Mouse (Mus musculus) hindbrain, embryonic 15.5 days (tissue): ENCODE results near the gene Rpl26. TPM values are rescaled to one million over a fixed set of nuclear protein-coding genes. Genes with fewer than 3 reads are reported as not detected.
A peak's percentile ranks its signal among the peaks of the same experiment; 100 is the strongest.

Experiments
- ATAC-seq: fragments of 200-750 bp; cut with Nextera tagmentation; 2 replicates; pipeline ENCODE4 v1.8.0; 2017; ENCODE audit warnings: low read depth, moderate number of reproducible peaks, moderate TSS enrichment; ENCODE audit not compliant: low FRiP score
- H3K27ac ChIP-seq: fragments of 300-500 bp; sonication (generic); replicated peaks from 2 replicates; pipeline ENCODE4 v1.5.1; 2015; ENCODE audit warnings: mild to moderate bottlenecking, inconsistent platforms
- H3K27me3 ChIP-seq: fragments of 300-500 bp; sonication (generic); 2 replicates; pipeline ENCODE4 v1.6.1; 2015; ENCODE audit warnings: control low read depth, inconsistent platforms
- H3K36me3 ChIP-seq: fragments of 300-500 bp; sonication (generic); 2 replicates; pipeline ENCODE4 v1.6.1; 2015; ENCODE audit warnings: control low read depth, inconsistent platforms
- H3K4me1 ChIP-seq: fragments of 300-500 bp; sonication (generic); replicated peaks from 2 replicates; pipeline ENCODE4 v1.6.1; 2015; ENCODE audit warnings: control low read depth, inconsistent platforms
- H3K4me2 ChIP-seq: fragments of 300-500 bp; sonication (generic); 2 replicates; pipeline ENCODE4 v1.6.1; 2015; ENCODE audit warnings: moderate library complexity, mild to moderate bottlenecking, inconsistent platforms
- H3K4me3 ChIP-seq: fragments of 300-500 bp; sonication (generic); 2 replicates; pipeline ENCODE4 v1.5.1; 2015; ENCODE audit warnings: mild to moderate bottlenecking, inconsistent platforms
- H3K9ac ChIP-seq: fragments of 300-500 bp; sonication (generic); 2 replicates; pipeline ENCODE4 v1.6.1; 2015; ENCODE audit warnings: inconsistent platforms
- H3K9me3 ChIP-seq: fragments of 300-500 bp; sonication (generic); 2 replicates; pipeline ENCODE4 v1.6.1; 2016; ENCODE audit warnings: control low read depth, inconsistent platforms
- WGBS: fragments of 180-500 bp; shearing (Covaris S2); methylation state at CpG from one replicate; pipeline ENCODE4 v1.1.7; 2015; 5-methylcytosine and 5-hydroxymethylcytosine counted together
- polyA plus RNA-seq: library from polyadenylated mRNA; unstranded; fragments of >200 nt; fragmentation: Nextera tagmentation; extraction: Ambion mirVana; gene quantifications from 2 replicates; pipeline ENCODE4 v1.2.1, GENCODE M21; 2015

The Rpl26 gene
- polyA plus RNA-seq, 1 experiment from 2014 or later = 557 TPM

GRCm38 (mm10) chr11:68956107-68956506, 54.7 kb downstream of the Rpl26 start:
- 53% methylated on average over 3 of the region's 3 CpGs for WGBS
- Histone ChIP-seq H3K4me3 (no peak overlapping the region), H3K9me3 (no peaks in the 10 kb centered on the region), H3K4me1 (peaks cover 16% of the 10 kb centered on the region), H3K36me3 (no peaks in the 10 kb centered on the region), H3K9ac (no peak overlapping the region), H3K4me2 (0 out of 2 replicates have a peak overlapping the region, but pooled peaks have one; percentile 2), H3K27me3 (peaks cover 47% of the 10 kb centered on the region), H3K27ac (no peak overlapping the region)
- no peak for ATAC-seq

Other genes with a start within 250 kb of the Rpl26 start
- 97.3 and 98.8 TPM in 2 replicates for gene Myh10, start 210.0 kb upstream of the Rpl26 start, polyA plus RNA-seq
- 103 and 105 TPM in 2 replicates for gene Ndel1, start 29.7 kb upstream of the Rpl26 start, polyA plus RNA-seq
- not detected in 2 replicates for gene Rnf222, start 13.0 kb upstream of the Rpl26 start, polyA plus RNA-seq
- gene Odf4, start 25.5 kb downstream of the Rpl26 start, polyA plus RNA-seq = 0.60 and 1.2 TPM in 2 replicates
- gene Arhgef15, start 55.9 kb downstream of the Rpl26 start, polyA plus RNA-seq = 21.8 and 25.3 TPM in 2 replicates
- gene Slc25a35, start 66.5 kb downstream of the Rpl26 start, polyA plus RNA-seq = 1.7 and 2.1 TPM in 2 replicates
- 29.8 and 34.3 TPM in 2 replicates for gene Rangrf, start 73.6 kb downstream of the Rpl26 start, polyA plus RNA-seq
- gene Pfas, start 106.9 kb downstream of the Rpl26 start, polyA plus RNA-seq = 17.6 and 19.0 TPM in 2 replicates
- 56.4 and 71.2 TPM in 2 replicates for gene Ctc1, start 114.3 kb downstream of the Rpl26 start, polyA plus RNA-seq
- 28.6 and 36.1 TPM in 2 replicates for gene Aurkb, start 144.1 kb downstream of the Rpl26 start, polyA plus RNA-seq
- gene Borcs6, start 158.1 kb downstream of the Rpl26 start, polyA plus RNA-seq = 22.1 and 23.1 TPM in 2 replicates
- 36.6 and 41.7 TPM in 2 replicates for gene Tmem107, start 169.2 kb downstream of the Rpl26 start, polyA plus RNA-seq
- 317 and 437 TPM in 2 replicates for gene Vamp2, start 186.9 kb downstream of the Rpl26 start, polyA plus RNA-seq
- gene Per1, start 193.6 kb downstream of the Rpl26 start, polyA plus RNA-seq = 10.0 and 10.1 TPM in 2 replicates
- gene Hes7, start 218.8 kb downstream of the Rpl26 start, polyA plus RNA-seq = 0.87 and 0.98 TPM in 2 replicates
- 0.40 and 0.42 TPM in 2 replicates for gene 9130213A22Rik, start 221.0 kb downstream of the Rpl26 start, polyA plus RNA-seq
- gene Aloxe3, start 224.3 kb downstream of the Rpl26 start, polyA plus RNA-seq = 4.7 and 6.5 TPM in 2 replicates